In genomic region chr11:96912682-96913081, GRCm38 (mm10) we compare ENCODE assay signal across 23 mouse cellular contexts. TPM values are rescaled to one million over a fixed set of nuclear protein-coding genes. Genes with fewer than 3 reads are reported as not detected.
DNase-seq lines count a peak whose midpoint lies in the region; ATAC-seq and TF ChIP-seq lines count a peak whose summit lies in the region.
"Had no signal": no experiment of that assay in that cellular context is flagged by ENCODE, and none has a peak within 500 bp of the region (broad histone marks: within the 10 kb centered on the region; RNA-seq: fewer than 3 reads in every experiment).

No protein-coding gene starts in this region.

- DNase-seq in forebrain, embryonic 14.5 days (ENCODE audit: low spot score), result no peak
- peak; percentile 21 for DNase-seq in CH12.LX (ENCODE audit: extremely low read depth)
- DNase-seq in brain, adult 2 months (ENCODE audit: low read depth, low spot score), result peak; percentile 31
- peak; percentile 87 for DNase-seq in thymus, postnatal 0 days (ENCODE audit: low spot score)
- no peak for DNase-seq in adrenal gland, adult 18-20 months (ENCODE audit: low spot score in 2 of 2)
- DNase-seq in layer of hippocampus, adult 8-10 months (ENCODE audit: low spot score in 2 of 2), result no peak
- DNase-seq in liver, postnatal 0 days, result no peak
- DNase-seq: adrenal gland, postnatal 36 days; cerebellum, adult 18-20 months; cerebellum, postnatal 36 days; gastrocnemius, adult 2 months; heart, postnatal 36 days; kidney, adult 11 months; kidney, postnatal 10 days; left cerebral cortex, postnatal 4 days; liver; lung, adult 18-20 months; lung, postnatal 14 days had no signal

- no peaks in the 10 kb centered on the region for H3K27me3 ChIP-seq in forebrain, embryonic 13.5 days
- H3K27me3 ChIP-seq in forebrain, embryonic 14.5 days (replicated peaks; ENCODE audit: control insufficient read depth, insufficient read depth, low read length), result no peaks in the 10 kb centered on the region
- H3K27me3 ChIP-seq in CH12.LX (replicated peaks), result no peaks in the 10 kb centered on the region
- H3K27me3 ChIP-seq in liver, postnatal 0 days (ENCODE audit: insufficient read depth, low read length), result no peaks in the 10 kb centered on the region
- H3K27me3 ChIP-seq: megakaryocyte, embryonic 14.5 days had no signal

- 0 out of 2 replicates have a peak, but pooled peaks cover 8% of the 10 kb centered on the region for H3K79me2 ChIP-seq in CH12.LX (replicated peaks; ENCODE audit: control insufficient read depth, extremely low read depth, insufficient read depth, poor library complexity, severe bottlenecking)

- 0 out of 2 replicates have a peak overlapping the region, but pooled peaks have one; percentile 23 for H3K9ac ChIP-seq in forebrain, embryonic 13.5 days
- H3K9ac ChIP-seq in forebrain, embryonic 14.5 days (ENCODE audit: low read length), result no peak overlapping the region
- H3K9ac ChIP-seq in CH12.LX (ENCODE audit: insufficient read depth, low read depth), result no peak overlapping the region
- no peak overlapping the region for H3K9ac ChIP-seq in liver, postnatal 0 days (replicated peaks)

- no peaks in the 10 kb centered on the region for H3K9me3 ChIP-seq in forebrain, embryonic 13.5 days (replicated peaks)
- H3K9me3 ChIP-seq in forebrain, embryonic 14.5 days (replicated peaks; ENCODE audit: control insufficient read depth, low read length), result no peaks in the 10 kb centered on the region
- no peaks in the 10 kb centered on the region for H3K9me3 ChIP-seq in CH12.LX (replicated peaks; ENCODE audit: low read length)
- H3K9me3 ChIP-seq in liver, postnatal 0 days (ENCODE audit: low read length), result no peaks in the 10 kb centered on the region
- H3K9me3 ChIP-seq: megakaryocyte, embryonic 14.5 days had no signal

- peaks cover 38% of the 10 kb centered on the region for H3K36me3 ChIP-seq in forebrain, embryonic 13.5 days (ENCODE audit: poor library complexity, severe bottlenecking)
- peaks cover 39% of the 10 kb centered on the region for H3K36me3 ChIP-seq in forebrain, embryonic 14.5 days (ENCODE audit: control insufficient read depth, insufficient read depth, low read length)
- peaks cover 49 to 68% of the 10 kb centered on the region in 2 experiments for H3K36me3 ChIP-seq in CH12.LX (replicated peaks in 1 of 2; ENCODE audit: control insufficient read depth in 1 of 2, insufficient read depth in 1 of 2, low read length in 1 of 2)
- peaks cover 37% of the 10 kb centered on the region for H3K36me3 ChIP-seq in liver, postnatal 0 days (replicated peaks; ENCODE audit: insufficient read depth, low read length)

- in situ Hi-C loops in CH12.LX (cut with MboI; ENCODE audit: low pct_ligation_motif_present, low pct_unique_long_range_greater_than_20kb, low sequenced_read_pairs), result loop anchor here (5.0 kb wide), 1 partner anchor 40 kb away; no protein-coding TSS in a partner anchor

- no peak for ATAC-seq in forebrain, embryonic 13.5 days
- ATAC-seq in forebrain, embryonic 14.5 days, result no peak
- ATAC-seq in liver, postnatal 0 days, result no peak
- ATAC-seq: hindbrain, postnatal 0 days had no signal

- TF ChIP-seq POLR2A in CH12.LX (IDR thresholded peaks at IDR 0.05; ENCODE audit: low read depth, low read length), result no peak

- TF ChIP-seq RAD21 in CH12.LX (IDR thresholded peaks at IDR 0.05; ENCODE audit: low read depth, low read length), result no peak

- no peak for TF ChIP-seq CTCF in CH12.LX (conservative IDR thresholded peaks at IDR 0.05 in 1 of 2, IDR thresholded peaks at IDR 0.05 in 1 of 2; ENCODE audit: low read depth in 2 of 2, low read length in 2 of 2)
- TF ChIP-seq CTCF in liver, postnatal 0 days (IDR thresholded peaks at IDR 0.05; ENCODE audit: low read depth), result no peak

- H3K4me2 ChIP-seq in forebrain, embryonic 13.5 days, result no peak overlapping the region
- no peak overlapping the region for H3K4me2 ChIP-seq in forebrain, embryonic 14.5 days (ENCODE audit: low read length)
- H3K4me2 ChIP-seq in CH12.LX (ENCODE audit: insufficient read depth, low read depth, poor library complexity, severe bottlenecking), result no peak overlapping the region
- no peak overlapping the region for H3K4me2 ChIP-seq in liver, postnatal 0 days (ENCODE audit: low read depth, low read length)

- no peak overlapping the region for H3K4me3 ChIP-seq in forebrain, embryonic 13.5 days
- no peak overlapping the region for H3K4me3 ChIP-seq in forebrain, embryonic 14.5 days (ENCODE audit: low read depth, low read length)
- no peak overlapping the region for H3K4me3 ChIP-seq in CH12.LX (replicated peaks in 1 of 3; ENCODE audit: low read depth in 2 of 3, low read length in 2 of 3, poor library complexity in 1 of 3)
- no peak overlapping the region for H3K4me3 ChIP-seq in liver, postnatal 0 days (ENCODE audit: low read depth, low read length)
- H3K4me3 ChIP-seq: gastrocnemius, adult 2 months; layer of hippocampus, adult 2 months; megakaryocyte, embryonic 14.5 days had no signal

- peaks cover 36% of the 10 kb centered on the region for H3K4me1 ChIP-seq in forebrain, embryonic 13.5 days
- peaks cover 7% of the 10 kb centered on the region for H3K4me1 ChIP-seq in forebrain, embryonic 14.5 days (ENCODE audit: control insufficient read depth, insufficient read depth, low read length)
- peaks cover 3 to 24% of the 10 kb centered on the region in 2 experiments; a peak in 3 of 4 replicates for H3K4me1 ChIP-seq in CH12.LX (ENCODE audit: control insufficient read depth in 1 of 2, insufficient read depth in 2 of 2)
- H3K4me1 ChIP-seq in liver, postnatal 0 days (ENCODE audit: insufficient read depth), result peaks cover 14% of the 10 kb centered on the region

- WGBS in forebrain, embryonic 13.5 days, result 94% methylated on average over 11 of the region's 11 CpGs
- 88% methylated on average over 11 of the region's 11 CpGs for WGBS in forebrain, embryonic 14.5 days
- 56% methylated on average over 11 of the region's 11 CpGs for WGBS in liver, postnatal 0 days (ENCODE audit: insufficient replicate concordance)

- dilution Hi-C loops in CH12.LX (cut with MboI; ENCODE audit: extremely low pct_ligation_motif_present, extremely low pct_unique_long_range_greater_than_20kb, low sequenced_read_pairs), result no loop called here

- no peak overlapping the region for H3K27ac ChIP-seq in forebrain, embryonic 13.5 days
- no peak overlapping the region for H3K27ac ChIP-seq in forebrain, embryonic 14.5 days (ENCODE audit: low read depth, low read length)
- H3K27ac ChIP-seq in CH12.LX (ENCODE audit: insufficient read depth, low read depth), result no peak overlapping the region
- H3K27ac ChIP-seq in liver, postnatal 0 days (ENCODE audit: low read depth), result no peak overlapping the region
- H3K27ac ChIP-seq: gastrocnemius, adult 2 months; hindbrain, postnatal 0 days; layer of hippocampus, adult 2 months had no signal

- no peak for TF ChIP-seq EP300 in CH12.LX (IDR thresholded peaks at IDR 0.05; ENCODE audit: low read length)
- TF ChIP-seq EP300 in liver, postnatal 0 days (IDR thresholded peaks at IDR 0.05; ENCODE audit: low read depth), result no peak

TF ChIP-seq in CH12.LX, 34 proteins besides CTCF, POLR2A, EP300 and RAD21:
- TF ChIP-seq BHLHE40 (IDR thresholded peaks at IDR 0.05; ENCODE audit: low read depth, low read length) (peak; percentile 42; the same call in 1 of the 2 replicates), JUND (conservative IDR thresholded peaks at IDR 0.05; ENCODE audit: low read depth, low read length) (no peak), PAX5 (IDR thresholded peaks at IDR 0.05; ENCODE audit: low read length) (no peak), ZMIZ1 (IDR thresholded peaks at IDR 0.05; ENCODE audit: low read depth, low read length) (no peak), MAX (IDR thresholded peaks at IDR 0.05; ENCODE audit: low read length) (0 out of 2 replicates have a peak, but pooled peaks have one; percentile 23), TBP (conservative IDR thresholded peaks at IDR 0.05; ENCODE audit: low read depth, low read length) (no peak), MAZ (IDR thresholded peaks at IDR 0.05; ENCODE audit: low read depth, low read length) (no peak), UBTF (IDR thresholded peaks at IDR 0.05; ENCODE audit: low read depth, low read length) (no peak), ZC3H11A (IDR thresholded peaks at IDR 0.05; ENCODE audit: low read depth, low read length) (no peak)

RNA-seq across cellular contexts. Expression of gene Cdk5rap3, which starts 3.6 kb away (rescaled TPM):
- polyA plus RNA-seq in forebrain, embryonic 13.5 days (2015; fragmentation: Nextera tagmentation; extraction: Ambion mirVana), result 102 and 104 TPM in 2 replicates
- polyA plus RNA-seq in forebrain, embryonic 14.5 days (2014; fragmentation: Nextera tagmentation; extraction: Ambion mirVana), result 91.2 and 98.4 TPM in 2 replicates
- total RNA-seq in CH12.LX (2012; rRNA removed) (96.3 and 112 TPM in 2 replicates), CH12.LX (2014; rRNA removed) (59.5 and 61.6 TPM in 2 replicates)
- 70.3 and 80.0 TPM in 2 replicates for polyA plus RNA-seq in CH12.LX (2012; ENCODE audit: insufficient read length, low read depth)
- polyA plus RNA-seq in thymus, postnatal 0 days (2015; fragmentation: Nextera tagmentation; extraction: Ambion mirVana), result 105 and 116 TPM in 2 replicates
- 10 to 100 TPM; 44.6 to 45.4 TPM for total RNA-seq in adrenal gland, adult 18-20 months (2021)
- total RNA-seq in layer of hippocampus, adult 8-10 months (2022), result 10 to 100 TPM; 33.9 to 49.1 (median 44.8) TPM
- polyA plus RNA-seq in liver, postnatal 0 days (2015; fragmentation: Nextera tagmentation; extraction: Ambion mirVana), result 38.3 and 38.4 TPM in 2 replicates

RNA-seq across cellular contexts. Expression of gene Prr15l, which starts 15.2 kb away (rescaled TPM):
- 0.08 and 0.25 TPM in 2 replicates for polyA plus RNA-seq in forebrain, embryonic 13.5 days (2015; fragmentation: Nextera tagmentation; extraction: Ambion mirVana)
- polyA plus RNA-seq in forebrain, embryonic 14.5 days (2014; fragmentation: Nextera tagmentation; extraction: Ambion mirVana), result 0.09 TPM in 1 of 2 replicates, not detected in the other
- total RNA-seq in CH12.LX (2012; rRNA removed), result 0.08 TPM in 2 replicates
- total RNA-seq in CH12.LX (2014; rRNA removed), result not detected in 2 replicates
- polyA plus RNA-seq in CH12.LX (2012; ENCODE audit: insufficient read length, low read depth), result 0.19 and 0.31 TPM in 2 replicates
- 1.0 and 1.5 TPM in 2 replicates for polyA plus RNA-seq in thymus, postnatal 0 days (2015; fragmentation: Nextera tagmentation; extraction: Ambion mirVana)
- total RNA-seq in adrenal gland, adult 18-20 months (2021), result under 1 TPM; 0.23 to 0.90 TPM
- total RNA-seq in layer of hippocampus, adult 8-10 months (2022), result not detected
- polyA plus RNA-seq in liver, postnatal 0 days (2015; fragmentation: Nextera tagmentation; extraction: Ambion mirVana), result 10.1 and 13.9 TPM in 2 replicates
- total RNA-seq: gastrocnemius, adult 2 months; layer of hippocampus, adult 2 months; left cerebral cortex, adult 18-20 months; left cerebral cortex, postnatal 4 days had no signal

RNA-seq across cellular contexts. Expression of gene Pnpo, which starts 31.1 kb away (rescaled TPM):
- polyA plus RNA-seq in forebrain, embryonic 13.5 days (2015; fragmentation: Nextera tagmentation; extraction: Ambion mirVana), result 13.9 and 20.0 TPM in 2 replicates
- 19.0 and 21.9 TPM in 2 replicates for polyA plus RNA-seq in forebrain, embryonic 14.5 days (2014; fragmentation: Nextera tagmentation; extraction: Ambion mirVana)
- total RNA-seq in CH12.LX (2012; rRNA removed) (38.5 and 42.9 TPM in 2 replicates), CH12.LX (2014; rRNA removed) (54.3 and 56.2 TPM in 2 replicates)
- 32.5 and 36.3 TPM in 2 replicates for polyA plus RNA-seq in CH12.LX (2012; ENCODE audit: insufficient read length, low read depth)
- polyA plus RNA-seq in thymus, postnatal 0 days (2015; fragmentation: Nextera tagmentation; extraction: Ambion mirVana), result 39.0 and 39.5 TPM in 2 replicates
- 10 to 100 TPM; 28.4 to 36.6 TPM for total RNA-seq in adrenal gland, adult 18-20 months (2021)
- total RNA-seq in layer of hippocampus, adult 8-10 months (2022), result 10 to 100 TPM; 38.1 to 41.5 (median 39.6) TPM
- polyA plus RNA-seq in liver, postnatal 0 days (2015; fragmentation: Nextera tagmentation; extraction: Ambion mirVana), result 271 and 273 TPM in 2 replicates

Comparison
In these comparisons a context has a peak if more than half of its experiments do, and no peak if none do; other contexts are left out.
1. DNase-seq: peak in CH12.LX (single experiment), brain, adult 2 months (single experiment) and thymus, postnatal 0 days (single experiment); none in forebrain, embryonic 14.5 days (single experiment), adrenal gland, adult 18-20 months (0 of 2), layer of hippocampus, adult 8-10 months (0 of 2) and liver, postnatal 0 days (single experiment).